Mouse (Mus musculus) kidney, postnatal 36 days (tissue): ENCODE results near the gene Gm8279.
"Not testable (repeated sequence)": the region's sequence is repeated elsewhere in the genome, so short reads cannot be mapped to it uniquely, and the experiment has no call there.

ENCODE experiments used
- DNase-seq, 2 experiments: peaks; one replicate each; pipeline ENCODE4 v3.0.0; 2021 to 2022; ENCODE audit warnings: mixed read lengths in 2 of 2

The Gm8279 gene

DNA sequence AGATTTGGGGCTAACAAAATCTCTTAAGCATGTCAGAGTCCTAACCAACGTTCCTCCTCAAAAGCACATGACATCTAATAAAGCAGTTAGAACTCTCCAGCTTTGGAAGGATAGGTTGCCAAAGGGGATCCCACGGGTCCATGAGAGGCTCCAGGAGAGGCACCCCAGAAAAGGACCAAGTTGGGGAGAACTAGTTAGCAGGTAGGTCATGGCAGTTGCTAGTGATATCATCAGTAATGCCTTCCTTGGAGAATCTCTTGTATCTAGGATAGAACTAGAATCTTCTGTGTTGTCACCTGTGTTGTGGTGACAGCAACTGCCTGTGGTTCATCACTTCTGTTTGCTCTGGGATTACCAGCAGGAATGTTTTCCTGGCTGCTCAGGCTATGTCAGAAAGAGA, at the start of gene Gm8279:
Gene Gm8279 (plus strand): TSS at position 301 of the 400 bp plus-strand sequence.
- not testable (repeated sequence) for DNase-seq

DNA sequence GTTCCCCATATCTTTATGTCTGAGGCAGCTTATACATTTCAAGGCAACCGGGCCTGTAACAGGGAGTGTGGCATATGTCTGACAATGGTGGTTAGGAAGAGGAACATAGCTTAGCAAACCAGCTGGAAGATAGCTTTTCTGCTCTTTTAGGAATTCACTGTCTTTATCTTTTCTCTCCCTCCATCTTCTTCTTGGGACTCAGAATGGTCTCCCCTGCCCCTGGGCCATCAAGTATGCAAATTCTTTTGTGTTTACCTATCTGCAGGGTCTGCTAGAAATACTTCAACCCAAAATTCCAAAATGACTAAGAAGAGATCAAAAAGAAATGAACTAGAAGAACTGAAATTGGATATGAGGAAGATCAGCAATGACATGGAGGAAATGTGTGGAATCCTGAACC, 32.9 kb downstream of the Gm8279 start, which contains the start of gene Gm3317:
Gene Gm3317 (plus strand): TSS at position 301 of the 400 bp plus-strand sequence.
- DNase-seq = not testable (repeated sequence)

DNA sequence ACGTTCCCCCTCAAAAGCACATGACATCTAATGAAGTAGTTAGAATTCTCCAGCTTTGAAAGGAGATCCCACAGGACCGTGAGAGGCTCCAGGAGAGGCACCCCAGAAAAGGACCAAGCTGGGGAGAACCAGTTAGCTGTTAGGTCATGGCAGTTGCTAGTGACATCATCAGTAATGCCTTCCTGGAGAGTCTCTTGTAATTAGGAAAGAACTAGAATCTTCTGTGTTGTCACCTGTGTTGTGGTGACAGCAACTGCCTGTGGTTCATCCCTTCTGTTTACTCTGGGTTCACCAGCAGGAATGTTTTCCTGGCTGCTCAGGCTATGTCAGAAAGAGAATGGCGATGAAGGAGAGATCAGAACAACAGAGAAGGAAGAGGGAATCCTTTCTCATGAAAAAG, 54.2 kb downstream of the Gm8279 start, which contains the start of gene Gm8271:
Gene Gm8271 (plus strand): TSS at position 301 of the 400 bp plus-strand sequence.
- not testable (repeated sequence) for DNase-seq
